Mouse (Mus musculus) midbrain, embryonic 12.5 days (tissue): ENCODE data around the gene Atp2b2. TPM values are rescaled to one million over a fixed set of nuclear protein-coding genes. Genes with fewer than 3 reads are reported as not detected.

ENCODE experiments used
- microRNA-seq: library from miRNA; unstranded; fragments of <30 nt; microRNA quantifications from one replicate; pipeline ENCODE4, GENCODE M21; 2017
- polyA plus RNA-seq: library from polyadenylated mRNA; unstranded; fragments of >200 nt; fragmentation: Nextera tagmentation; extraction: Ambion mirVana; gene quantifications from 2 replicates; pipeline ENCODE4 v1.2.1, GENCODE M21; 2016

The Atp2b2 gene
- polyA plus RNA-seq, 1 experiment from 2014 or later: 5.7 TPM

Small RNAs within 50 kb of the gene (microRNA-seq; reads per million reads assigned to microRNA genes)
- gene Mir7042: 1.4 reads per million

Other genes with a start within 250 kb of the Atp2b2 start
- 1.6 and 2.2 TPM in 2 replicates for gene Slc6a11, start 88.6 kb upstream of the Atp2b2 start, polyA plus RNA-seq
- gene Slc6a1, start 240.0 kb upstream of the Atp2b2 start, polyA plus RNA-seq: 41.8 and 45.3 TPM in 2 replicates